Mouse (Mus musculus) left cerebral cortex, adult 8-10 months (tissue): ENCODE measurements at regions not wholly inside any gene's neighbourhood (a gene's known extent, or its start where the extent isn't known, plus 50 kb on each side); places are given as distances from the start of the nearest gene placed in this dataset.
"Not testable (repeated sequence)": the region's sequence is repeated elsewhere in the genome, so short reads cannot be mapped to it uniquely, and the experiment has no call there.

Source experiments
- DNase-seq, 2 experiments: peaks; one replicate each; pipeline ENCODE4 v3.0.0; 2022; ENCODE audit warnings: low spot score in 2 of 2

GRCm38 (mm10) chr9:14056410-14057172 is 218.3 kb upstream of the Sesn3 start:
- no peak for DNase-seq

- DNase-seq: no peak
Measured at GRCm38 (mm10) chr9:14058592-14059227, 216.2 kb upstream of the Sesn3 start.

DNA sequence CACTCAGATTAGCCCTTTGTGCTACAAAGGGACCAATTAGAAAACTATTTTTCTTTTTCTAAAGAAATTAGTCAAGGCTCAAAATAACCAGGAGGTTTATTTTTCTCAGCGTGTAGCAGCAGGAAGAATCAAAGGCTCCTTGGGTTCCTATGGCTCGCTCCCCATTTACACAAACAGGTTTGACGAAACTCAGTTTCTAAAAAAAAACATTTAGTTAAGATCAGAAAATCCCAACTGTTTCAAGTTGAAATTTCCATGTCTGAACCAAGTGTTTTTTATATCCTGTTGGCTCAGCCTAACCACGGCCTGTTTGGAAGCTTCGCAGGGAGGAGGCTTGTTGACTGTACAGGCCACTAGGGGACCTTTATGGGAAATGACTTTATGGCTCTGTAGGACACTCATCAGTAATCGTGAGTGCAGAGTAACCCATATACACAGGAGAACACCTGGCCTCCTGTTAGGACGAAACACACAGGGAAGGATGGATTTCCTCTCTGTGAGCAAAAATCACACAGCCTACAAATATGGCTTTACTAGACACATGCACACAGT is 215.6 kb upstream of the Sesn3 start:
- DNase-seq: no peak

DNA sequence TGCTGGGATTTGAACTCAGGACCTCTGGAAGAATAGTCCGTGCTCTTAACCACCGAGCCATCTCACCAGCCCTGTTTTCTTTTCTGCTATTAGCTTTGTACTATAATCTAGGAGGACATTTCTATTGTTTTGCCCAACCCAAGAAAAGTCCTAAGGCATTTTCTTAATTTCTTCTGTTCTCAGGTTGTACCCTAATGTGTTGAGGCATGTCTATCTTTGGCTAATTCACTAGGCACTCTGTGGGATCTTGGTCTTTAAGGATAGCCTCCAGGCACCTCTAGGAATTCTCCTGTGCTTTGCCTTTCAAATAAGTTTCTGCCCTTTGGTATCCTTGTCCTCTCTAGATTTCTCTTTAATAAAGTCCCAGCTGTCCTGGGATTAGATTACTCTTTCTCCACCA is 214.6 kb upstream of the Sesn3 start:
- DNase-seq: no peak

- DNase-seq: no peak
Measured at GRCm38 (mm10) chr9:14061389-14061788, 213.5 kb upstream of the Sesn3 start.

DNA sequence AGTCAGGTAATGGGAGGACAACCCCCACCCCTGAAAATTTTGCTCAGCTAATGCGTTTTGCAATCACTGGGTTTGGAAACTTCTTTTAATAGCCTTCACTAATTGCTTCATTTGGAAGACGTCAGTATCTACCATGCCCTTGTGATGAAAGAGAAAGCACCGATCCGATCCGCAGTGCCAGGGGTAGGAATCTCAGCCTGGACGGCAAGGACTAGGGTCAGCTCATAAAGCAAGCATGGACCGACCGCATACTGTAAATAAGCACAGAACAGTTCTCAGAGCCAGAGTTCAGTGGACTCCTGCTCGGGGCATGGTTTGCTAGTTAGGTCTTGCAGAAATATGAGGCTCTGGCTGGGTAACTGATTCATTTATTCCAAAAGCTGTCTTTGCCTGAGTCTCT is 213.0 kb upstream of the Sesn3 start:
- DNase-seq: no peak

- DNase-seq: no peak
Measured at GRCm38 (mm10) chr9:14062706-14063105, 212.2 kb upstream of the Sesn3 start.

DNA sequence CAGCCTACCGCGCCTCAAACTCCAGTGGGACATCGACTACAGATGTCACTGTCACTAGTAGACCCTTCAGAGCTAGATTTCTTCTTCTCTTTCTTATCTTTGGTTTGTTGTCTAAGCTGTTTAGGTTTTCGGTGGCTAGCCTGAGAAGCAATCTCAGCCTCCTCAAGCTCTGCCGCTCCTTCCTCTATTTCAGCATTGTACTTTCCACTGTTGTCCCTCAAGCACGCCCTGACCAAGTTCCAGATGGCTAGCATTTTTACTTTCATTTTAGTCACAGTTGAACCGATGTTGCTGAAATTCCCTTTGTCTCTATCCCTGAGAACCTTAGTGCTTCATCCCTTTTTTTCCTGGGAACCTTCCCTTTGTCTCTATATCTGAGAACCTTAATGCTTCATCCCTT is 208.1 kb upstream of the Sesn3 start:
- DNase-seq: not testable (repeated sequence)

DNA sequence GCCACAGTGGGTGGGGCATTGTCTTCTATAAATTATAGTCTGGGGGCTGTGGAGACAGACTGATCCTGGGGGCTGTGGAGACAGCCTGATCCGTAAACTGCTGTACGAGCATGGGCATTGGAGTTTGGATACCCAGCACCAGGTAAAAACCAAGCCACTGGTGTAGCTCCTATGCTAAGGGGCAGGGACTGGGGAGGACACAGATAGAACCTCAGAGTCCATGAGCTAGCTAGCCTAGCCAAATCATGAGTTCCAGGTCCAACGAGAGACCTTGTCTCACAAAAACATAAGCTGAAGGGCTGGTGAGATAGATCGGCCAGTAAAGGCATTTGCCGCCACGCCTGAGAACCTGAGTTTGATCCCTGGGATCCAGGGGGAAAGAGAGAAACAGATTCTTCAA is 205.8 kb upstream of the Sesn3 start:
- no peak for DNase-seq

GRCm38 (mm10) chr9:14069770-14070169 is 205.1 kb upstream of the Sesn3 start:
- no peak for DNase-seq

GRCm38 (mm10) chr9:14071728-14072127 is 203.1 kb upstream of the Sesn3 start:
- DNase-seq: no peak

GRCm38 (mm10) chr9:14072950-14073349 is 201.9 kb upstream of the Sesn3 start:
- DNase-seq: no peak

DNA sequence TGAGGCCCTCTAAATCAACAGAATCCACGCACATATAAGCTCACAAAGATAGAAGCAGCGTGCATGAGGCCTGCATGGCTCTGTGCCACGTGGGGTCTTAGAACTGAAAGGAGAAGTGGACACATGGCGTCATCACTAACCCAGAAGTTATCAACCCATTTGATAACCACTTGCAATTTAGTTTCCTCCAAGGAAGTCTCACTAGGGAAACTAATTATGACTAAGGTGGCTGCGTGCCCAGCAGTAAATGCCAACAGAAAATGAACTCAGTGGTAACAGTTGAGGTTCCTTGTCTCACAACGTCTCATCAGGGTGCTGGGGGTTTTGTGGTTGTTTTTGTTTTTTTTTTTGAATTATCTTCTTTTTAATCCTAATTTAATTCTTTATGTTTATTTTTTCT is 200.6 kb upstream of the Sesn3 start:
- no peak for DNase-seq

DNA sequence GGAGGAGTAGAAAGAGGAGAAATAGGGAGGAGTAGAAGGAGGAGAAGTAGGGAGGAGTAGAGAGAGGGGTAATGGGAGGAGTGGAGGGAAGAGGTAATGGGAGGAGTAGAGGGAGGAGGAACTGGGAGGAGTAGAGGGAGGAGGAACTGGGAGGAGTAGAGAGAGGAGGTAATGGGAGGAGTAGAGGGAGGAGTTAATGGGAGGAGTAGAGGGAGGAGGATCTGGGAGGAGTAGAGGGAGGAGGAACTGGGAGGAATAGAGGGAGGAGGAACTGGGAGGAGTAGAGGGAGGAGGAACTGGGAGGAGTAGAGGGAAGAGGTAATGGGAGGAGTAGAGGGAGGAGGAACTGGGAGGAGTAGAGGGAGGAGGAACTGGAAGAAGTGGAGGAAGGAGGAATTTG is 200.0 kb upstream of the Sesn3 start:
- DNase-seq: not testable (repeated sequence)

DNA sequence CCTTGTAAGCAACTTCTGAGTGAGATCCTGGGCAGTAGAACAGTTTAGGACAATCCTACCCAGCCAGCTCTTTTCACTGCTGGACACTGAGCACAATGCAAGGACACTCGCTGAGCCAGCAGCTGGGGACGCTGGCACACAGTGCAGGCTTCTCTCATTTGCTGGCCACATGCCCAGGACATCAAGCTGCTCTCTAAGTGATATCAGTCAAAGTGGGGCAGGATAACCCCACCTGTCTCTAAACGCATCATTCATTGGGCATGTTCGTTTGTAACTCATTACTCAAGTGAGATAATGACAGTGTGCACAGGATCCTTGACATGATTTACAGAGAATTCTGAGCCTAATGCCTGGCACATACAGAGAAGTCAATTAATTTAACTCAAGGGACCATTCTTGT is 199.4 kb upstream of the Sesn3 start:
- peak in 1 of 2 experiments; percentile 47 for DNase-seq

DNA sequence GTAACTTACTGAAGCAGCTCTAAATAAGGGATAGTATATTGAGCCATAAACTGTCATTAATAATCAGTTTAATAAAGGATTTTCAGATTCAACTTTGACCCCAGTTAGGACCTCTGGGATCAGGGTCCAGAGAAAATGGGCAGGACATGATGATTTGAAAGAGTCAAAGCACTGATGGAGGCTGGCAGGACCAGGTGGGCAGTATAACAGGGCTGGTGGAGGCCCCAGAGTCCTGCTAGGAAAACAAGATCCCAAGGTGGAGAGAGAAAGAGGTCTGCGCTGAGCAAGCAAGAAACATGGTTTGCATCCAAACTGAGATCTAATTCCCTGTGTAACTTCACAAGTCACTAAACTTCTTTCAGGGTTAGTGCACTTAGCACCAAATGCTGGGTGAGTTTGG is 199.0 kb upstream of the Sesn3 start:
- DNase-seq: peak in 1 of 2 experiments; percentile 1

- no peak for DNase-seq
Measured at GRCm38 (mm10) chr9:14076728-14077127, 198.1 kb upstream of the Sesn3 start.

- no peak for DNase-seq
Measured at GRCm38 (mm10) chr9:14081138-14081537, 193.7 kb upstream of the Sesn3 start.

GRCm38 (mm10) chr9:14086201-14086600 is 188.7 kb upstream of the Sesn3 start:
- DNase-seq: no peak

DNA sequence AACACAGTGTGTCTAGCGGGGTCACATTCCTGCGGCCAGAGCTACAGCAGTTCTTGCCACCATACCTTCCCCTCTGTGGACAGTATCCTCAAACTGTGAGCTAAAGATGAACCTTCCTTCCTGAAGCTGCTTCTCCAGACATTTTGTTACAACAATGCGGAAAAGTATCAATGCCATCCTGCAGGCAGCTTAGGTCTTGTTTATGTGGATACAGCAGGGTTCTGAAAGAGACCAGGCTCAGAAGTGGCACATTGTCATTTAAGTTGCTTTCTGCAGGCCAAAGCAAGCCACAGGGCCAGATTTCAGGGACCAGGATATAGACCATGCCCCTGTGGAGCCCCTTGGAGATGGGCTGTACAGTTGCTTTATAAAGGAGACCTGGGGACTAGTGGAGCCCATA is 188.3 kb upstream of the Sesn3 start:
- DNase-seq: no peak

GRCm38 (mm10) chr9:14087874-14088273 is 187.0 kb upstream of the Sesn3 start:
- DNase-seq: no peak

- peak in 1 of 2 experiments; percentile 43 for DNase-seq
Measured at GRCm38 (mm10) chr9:14089791-14090256, 185.0 kb upstream of the Sesn3 start.

DNA sequence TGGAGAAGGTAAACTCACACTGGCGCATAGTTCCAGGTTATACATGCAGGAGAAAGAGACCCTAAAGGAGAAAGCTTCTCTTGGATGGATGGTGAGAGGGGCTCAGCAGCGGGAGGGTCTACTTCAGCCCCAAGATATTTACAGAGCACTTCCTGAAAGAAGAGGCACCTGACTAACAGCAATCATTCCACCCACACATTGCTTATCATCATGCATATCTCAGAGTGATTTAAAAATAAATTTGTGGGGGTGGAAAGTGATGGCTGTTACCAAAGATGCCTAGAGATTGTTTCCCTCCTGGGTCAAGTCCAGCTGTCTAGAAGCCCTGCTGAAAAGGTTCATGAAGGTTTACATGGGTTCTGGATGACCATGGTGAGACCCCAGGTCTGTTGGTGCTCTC is 184.4 kb upstream of the Sesn3 start:
- no peak for DNase-seq
